Mouse (Mus musculus): ENCODE results near the gene Mcidas.

GRCm38 (mm10) chr13:112964421-112964820 lies 29.2 kb upstream of the Mcidas start:
- TF ChIP-seq CTCF (IDR thresholded peaks at IDR 0.05; ENCODE audit: control insufficient read depth, insufficient read depth, insufficient read length) (no peak), CEBPB (IDR thresholded peaks at IDR 0.05; ENCODE audit: low read depth) (no peak)
